In the genomic region with DNA sequence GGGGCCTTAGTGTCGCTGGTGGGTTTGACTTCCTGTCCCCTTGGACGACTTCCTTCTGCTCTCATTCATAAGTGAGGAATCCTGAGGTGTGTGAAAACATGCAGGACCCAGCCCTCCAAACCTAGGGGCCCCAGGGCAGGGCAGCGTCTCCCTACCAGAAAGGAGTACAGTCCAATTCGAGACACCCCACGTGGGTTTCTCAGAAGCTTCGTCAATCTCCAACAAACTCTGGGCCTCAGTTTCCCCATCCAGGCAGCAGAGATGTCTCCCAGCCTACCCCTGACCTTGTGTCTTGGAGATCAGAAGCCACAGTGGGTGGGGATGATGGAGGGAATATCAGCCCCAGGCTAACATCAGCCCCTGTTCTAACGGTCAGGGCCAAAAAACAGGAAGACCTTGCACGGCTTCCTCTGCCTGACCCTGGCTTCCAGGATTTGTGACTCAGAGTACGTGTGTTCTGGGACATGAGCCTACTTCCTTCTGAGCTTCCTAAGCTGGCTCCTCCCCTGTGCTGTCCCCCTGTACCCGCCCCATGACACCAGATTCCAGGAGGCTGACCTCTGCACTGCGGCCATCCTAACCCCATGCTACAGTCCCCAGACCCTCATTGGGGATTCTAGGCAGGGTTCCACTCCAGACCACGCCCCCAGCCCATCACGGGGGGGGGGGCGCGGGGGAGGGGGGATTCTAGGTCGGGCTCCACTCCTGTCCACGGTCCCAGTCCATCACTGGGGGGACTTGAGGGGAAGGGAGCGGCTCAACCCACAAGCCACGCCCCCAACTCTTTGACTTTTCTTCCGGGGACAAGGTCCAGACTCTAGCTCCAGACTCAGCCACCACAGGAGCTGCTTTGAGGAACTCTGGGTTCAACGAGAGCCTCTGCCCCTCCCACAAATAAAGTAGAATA, we compare ENCODE assay signal across 8 mouse cellular contexts. TPM values are rescaled to one million over a fixed set of nuclear protein-coding genes. Genes with fewer than 3 reads are reported as not detected.
DNase-seq lines count a peak whose midpoint lies in the region; ATAC-seq lines count a peak whose summit lies in the region.

No protein-coding gene starts in this region.

- 0 out of 2 replicates have a peak, but pooled peaks cover 9% of the 10 kb centered on the region for H3K9me3 ChIP-seq in forebrain, embryonic 10.5 days
- no peaks in the 10 kb centered on the region; the same call in 1 of the 2 replicates for H3K9me3 ChIP-seq in limb, embryonic 11.5 days (ENCODE audit: control insufficient read depth, low read length)
- H3K9me3 ChIP-seq in midbrain, embryonic 12.5 days, result no peaks in the 10 kb centered on the region

- peak; percentile 25 to 38; a peak in 3 of 4 replicates for ATAC-seq in hematopoietic stem cell, adult 5-6 weeks (replicated peaks in 1 of 2; ENCODE audit: insufficient read depth in 1 of 2, low FRiP score in 2 of 2, low TSS enrichment in 1 of 2, low read depth in 1 of 2, poor library complexity in 2 of 2, severe bottlenecking in 2 of 2)
- ATAC-seq in limb, embryonic 11.5 days (ENCODE audit: insufficient number of reproducible peaks, low FRiP score, low TSS enrichment, low read depth), result peak; percentile 20; the same call in 1 of the 2 replicates
- peak; percentile 32; the same call in 1 of the 2 replicates for ATAC-seq in midbrain, embryonic 12.5 days (ENCODE audit: low FRiP score, low read depth)

- peak overlapping the region; percentile 46 for H3K4me2 ChIP-seq in limb, embryonic 11.5 days (ENCODE audit: low read depth, severe bottlenecking)
- peak overlapping the region; percentile 43 for H3K4me2 ChIP-seq in midbrain, embryonic 12.5 days (replicated peaks)

- peak overlapping the region; percentile 44 for H3K4me3 ChIP-seq in forebrain, embryonic 10.5 days
- 0 out of 2 replicates have a peak overlapping the region, but pooled peaks have one; percentile 21 for H3K4me3 ChIP-seq in limb, embryonic 11.5 days (ENCODE audit: low read depth, low read length)
- no peak overlapping the region for H3K4me3 ChIP-seq in midbrain, embryonic 12.5 days

- peak overlapping the region; percentile 45; the same call in 1 of the 2 replicates for H3K27ac ChIP-seq in forebrain, embryonic 10.5 days
- no peak overlapping the region; the same call in 1 of the 2 replicates for H3K27ac ChIP-seq in limb, embryonic 11.5 days (replicated peaks; ENCODE audit: low read depth, low read length)
- H3K27ac ChIP-seq in midbrain, embryonic 12.5 days (replicated peaks), result no peak overlapping the region

- peaks cover 36% of the 10 kb centered on the region for H3K27me3 ChIP-seq in forebrain, embryonic 10.5 days (ENCODE audit: poor library complexity, severe bottlenecking)
- peaks cover 6% of the 10 kb centered on the region for H3K27me3 ChIP-seq in limb, embryonic 11.5 days (ENCODE audit: control insufficient read depth, insufficient read depth, low read length)
- peaks cover 35% of the 10 kb centered on the region for H3K27me3 ChIP-seq in midbrain, embryonic 12.5 days

- DNase-seq in thymus, postnatal 14 days, result peak; percentile 34
- DNase-seq in thymus, adult 18-20 months, result no peak
- DNase-seq in forebrain, embryonic 10.5 days (ENCODE audit: extremely low spot score, low spot score), result no peak
- DNase-seq in limb, embryonic 11.5 days (ENCODE audit: low spot score), result peak; percentile 39
- DNase-seq in spleen, postnatal 14 days (ENCODE audit: low spot score in 2 of 2), result no peak
- no peak for DNase-seq in c-Kit-positive CD71-positive TER-119-positive erythroid progenitor cells, embryonic 14.5 days (ENCODE audit: low spot score)

- H3K4me1 ChIP-seq in forebrain, embryonic 10.5 days, result peaks cover 39% of the 10 kb centered on the region
- peaks cover 3% of the 10 kb centered on the region; the same call in 1 of the 2 replicates for H3K4me1 ChIP-seq in limb, embryonic 11.5 days (ENCODE audit: control insufficient read depth, insufficient read depth, low read length)
- H3K4me1 ChIP-seq in midbrain, embryonic 12.5 days, result peaks cover 23% of the 10 kb centered on the region

- 16% methylated on average over 20 of the region's 21 CpGs for WGBS in forebrain, embryonic 10.5 days
- WGBS in limb, embryonic 11.5 days, result 21% methylated on average over 19 of the region's 21 CpGs
- WGBS in midbrain, embryonic 12.5 days, result 21% methylated on average over 20 of the region's 21 CpGs

- H3K36me3 ChIP-seq in forebrain, embryonic 10.5 days (replicated peaks), result no peaks in the 10 kb centered on the region
- H3K36me3 ChIP-seq in limb, embryonic 11.5 days (ENCODE audit: control insufficient read depth, insufficient read depth, low read length), result no peaks in the 10 kb centered on the region
- H3K36me3 ChIP-seq in midbrain, embryonic 12.5 days, result peaks cover 22% of the 10 kb centered on the region; the same call in 1 of the 2 replicates

- H3K9ac ChIP-seq in limb, embryonic 11.5 days (ENCODE audit: low read length), result no peak overlapping the region
- 0 out of 2 replicates have a peak overlapping the region, but pooled peaks have one; percentile 21 for H3K9ac ChIP-seq in midbrain, embryonic 12.5 days (replicated peaks)

RNA-seq across cellular contexts. Expression of a gene that starts 6.4 kb away (rescaled TPM):
- 0.44 and 0.67 TPM in 2 replicates for polyA plus RNA-seq in forebrain, embryonic 10.5 days (2016; fragmentation: Nextera tagmentation; extraction: Ambion mirVana)
- 0.99 and 2.1 TPM in 2 replicates for total RNA-seq in hematopoietic stem cell, adult 5-6 weeks (2017)
- polyA plus RNA-seq in limb, embryonic 11.5 days (2014; fragmentation: Nextera tagmentation; extraction: Ambion mirVana), result 0.60 and 0.88 TPM in 2 replicates
- polyA plus RNA-seq in midbrain, embryonic 12.5 days (2016; fragmentation: Nextera tagmentation; extraction: Ambion mirVana), result 6.5 and 7.9 TPM in 2 replicates

RNA-seq across cellular contexts. Expression of a gene that starts 11.9 kb away (rescaled TPM):
- not detected in 2 replicates for polyA plus RNA-seq in forebrain, embryonic 10.5 days (2016; fragmentation: Nextera tagmentation; extraction: Ambion mirVana)
- 1.9 and 5.6 TPM in 2 replicates for total RNA-seq in hematopoietic stem cell, adult 5-6 weeks (2017)
- 0.28 TPM in 1 of 2 replicates, not detected in the other for polyA plus RNA-seq in limb, embryonic 11.5 days (2014; fragmentation: Nextera tagmentation; extraction: Ambion mirVana)
- polyA plus RNA-seq in midbrain, embryonic 12.5 days (2016; fragmentation: Nextera tagmentation; extraction: Ambion mirVana), result 0.29 TPM in 1 of 2 replicates, not detected in the other

RNA-seq across cellular contexts. Expression of a gene that starts 16.3 kb away (rescaled TPM):
- 0.25 and 0.33 TPM in 2 replicates for polyA plus RNA-seq in forebrain, embryonic 10.5 days (2016; fragmentation: Nextera tagmentation; extraction: Ambion mirVana)
- not detected in 2 replicates for total RNA-seq in hematopoietic stem cell, adult 5-6 weeks (2017)
- polyA plus RNA-seq in limb, embryonic 11.5 days (2014; fragmentation: Nextera tagmentation; extraction: Ambion mirVana), result 0.16 and 0.43 TPM in 2 replicates
- polyA plus RNA-seq in midbrain, embryonic 12.5 days (2016; fragmentation: Nextera tagmentation; extraction: Ambion mirVana), result 0.14 and 0.34 TPM in 2 replicates

RNA-seq across cellular contexts. Expression of a gene that starts 24.1 kb away (rescaled TPM):
- 0.05 and 0.09 TPM in 2 replicates for polyA plus RNA-seq in forebrain, embryonic 10.5 days (2016; fragmentation: Nextera tagmentation; extraction: Ambion mirVana)
- not detected in 2 replicates for total RNA-seq in hematopoietic stem cell, adult 5-6 weeks (2017)
- polyA plus RNA-seq in limb, embryonic 11.5 days (2014; fragmentation: Nextera tagmentation; extraction: Ambion mirVana), result 0.09 TPM in 1 of 2 replicates, not detected in the other
- 0.09 and 0.10 TPM in 2 replicates for polyA plus RNA-seq in midbrain, embryonic 12.5 days (2016; fragmentation: Nextera tagmentation; extraction: Ambion mirVana)

RNA-seq across cellular contexts. Expression of a gene that starts 28.6 kb away (rescaled TPM):
- 7.4 and 8.1 TPM in 2 replicates for polyA plus RNA-seq in forebrain, embryonic 10.5 days (2016; fragmentation: Nextera tagmentation; extraction: Ambion mirVana)
- total RNA-seq in hematopoietic stem cell, adult 5-6 weeks (2017), result 2.6 and 2.9 TPM in 2 replicates
- polyA plus RNA-seq in limb, embryonic 11.5 days (2014; fragmentation: Nextera tagmentation; extraction: Ambion mirVana), result 8.2 and 9.2 TPM in 2 replicates
- 8.0 and 8.2 TPM in 2 replicates for polyA plus RNA-seq in midbrain, embryonic 12.5 days (2016; fragmentation: Nextera tagmentation; extraction: Ambion mirVana)

Comparison
In these comparisons a context has a peak if more than half of its experiments do, and no peak if none do; other contexts are left out.
1. DNase-seq: peak in thymus, postnatal 14 days (single experiment) and limb, embryonic 11.5 days (single experiment); none in thymus, adult 18-20 months (0 of 2), forebrain, embryonic 10.5 days (single experiment), spleen, postnatal 14 days (0 of 2) and c-Kit-positive CD71-positive TER-119-positive erythroid progenitor cells, embryonic 14.5 days (single experiment).
2. Peak in every context shown above with its lines, with median percentiles within 50 percentile points of each other: ATAC-seq.